Mouse (Mus musculus) forebrain, embryonic 16.5 days (tissue): Measurements from ENCODE around the gene Fgf2. TPM values are rescaled to one million over a fixed set of nuclear protein-coding genes. Genes with fewer than 3 reads are reported as not detected.
A peak's percentile ranks its signal among the peaks of the same experiment; 100 is the strongest.

Source experiments
- ATAC-seq: fragments of 200-750 bp; cut with Nextera tagmentation; 2 replicates; pipeline ENCODE4 v1.8.0; 2017; ENCODE audit warnings: mild to moderate bottlenecking, moderate library complexity
- H3K27ac ChIP-seq: fragments of 300-500 bp; sonication (generic); 2 replicates; pipeline ENCODE4 v1.5.1; 2014; ENCODE audit warnings: low read length, control low read depth
- H3K27me3 ChIP-seq: fragments of 300-500 bp; sonication (generic); replicated peaks from 2 replicates; pipeline ENCODE4 v1.6.1; 2014; ENCODE audit warnings: low read length; ENCODE audit not compliant: control insufficient read depth, insufficient read depth
- H3K36me3 ChIP-seq: fragments of 300-500 bp; sonication (generic); 2 replicates; pipeline ENCODE4 v1.6.1; 2014; ENCODE audit not compliant: control insufficient read depth, insufficient read depth
- H3K4me1 ChIP-seq: fragments of 300-500 bp; sonication (generic); replicated peaks from 2 replicates; pipeline ENCODE4 v1.6.1; 2014; ENCODE audit warnings: low read length; ENCODE audit not compliant: control insufficient read depth, insufficient read depth
- H3K4me2 ChIP-seq: fragments of 300-500 bp; sonication (generic); 2 replicates; pipeline ENCODE4 v1.6.1; 2014; ENCODE audit warnings: mild to moderate bottlenecking, low read length, control low read depth
- H3K4me3 ChIP-seq: fragments of 300-500 bp; sonication (generic); replicated peaks from 2 replicates; pipeline ENCODE4 v1.5.1; 2014; ENCODE audit warnings: mild to moderate bottlenecking, low read length, control low read depth
- H3K9ac ChIP-seq: fragments of 300-500 bp; sonication (generic); replicated peaks from 2 replicates; pipeline ENCODE4 v1.6.1; 2014; ENCODE audit warnings: low read depth, low read length, control low read depth
- H3K9me3 ChIP-seq: fragments of 300-500 bp; sonication (generic); 2 replicates; pipeline ENCODE4 v1.6.1; 2016; ENCODE audit warnings: low read length; ENCODE audit not compliant: control insufficient read depth
- WGBS: fragments of 180-500 bp; shearing (Covaris S2); extraction: QIAGEN DNeasy Blood & Tissue Kit; methylation state at CpG from one replicate; pipeline ENCODE4 v1.1.7; 2014; 5-methylcytosine and 5-hydroxymethylcytosine counted together
- polyA plus RNA-seq: library from polyadenylated mRNA; unstranded; fragments of >200 nt; fragmentation: Nextera tagmentation; extraction: Ambion mirVana; gene quantifications from 2 replicates; pipeline ENCODE4 v1.2.1, GENCODE M21; 2015

Fgf2 gene
- polyA plus RNA-seq, 1 experiment from 2014 or later, result 0.39 TPM

DNA sequence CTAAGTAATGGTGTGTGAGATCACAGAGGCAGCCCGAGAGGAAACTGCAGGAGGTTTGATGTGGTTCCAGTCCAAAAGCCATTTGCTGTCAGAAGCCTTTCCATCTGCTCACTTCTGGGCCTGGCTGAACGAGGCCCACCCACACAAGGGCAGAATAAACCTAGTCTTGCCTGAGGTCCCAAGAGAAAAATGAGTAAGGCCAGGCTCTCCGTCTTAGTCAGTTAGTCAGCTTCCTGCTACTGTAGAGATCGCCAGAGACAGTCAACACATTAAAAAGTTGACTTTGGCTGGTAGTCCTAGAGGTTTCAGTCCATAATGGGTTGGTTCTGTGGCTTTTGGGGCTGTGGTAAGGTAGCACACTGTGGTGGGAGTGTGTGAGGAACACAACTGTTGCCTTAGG lies 22.3 kb downstream of the Fgf2 start:
- no peak for ATAC-seq
- Histone ChIP-seq H3K4me1 (no peaks in the 10 kb centered on the region), H3K4me3 (no peak overlapping the region)

GRCm38 (mm10) chr3:37373712-37374111 lies 25.6 kb downstream of the Fgf2 start:
- ATAC-seq, result no peak
- no peaks in the 10 kb centered on the region for H3K36me3 ChIP-seq
- H3K9ac ChIP-seq, result no peak overlapping the region
- H3K27ac ChIP-seq, result no peak overlapping the region
- no peak overlapping the region for H3K4me3 ChIP-seq
- H3K27me3 ChIP-seq, result no peaks in the 10 kb centered on the region
- H3K4me1 ChIP-seq, result no peaks in the 10 kb centered on the region
- H3K9me3 ChIP-seq, result no peaks in the 10 kb centered on the region; the same call in 1 of the 2 replicates
- no peak overlapping the region for H3K4me2 ChIP-seq
- 94% methylated on average over 11 of the region's 11 CpGs for WGBS

More for the DNA sequence above, 22.3 kb downstream of the Fgf2 start:
- Histone ChIP-seq H3K27me3 (no peaks in the 10 kb centered on the region), H3K9me3 (no peaks in the 10 kb centered on the region), H3K4me2 (no peak overlapping the region), H3K36me3 (no peaks in the 10 kb centered on the region), H3K9ac (no peak overlapping the region), H3K27ac (no peak overlapping the region)
- 76% methylated on average over 4 of the region's 4 CpGs for WGBS

- 81% methylated on average over 6 of the region's 6 CpGs for WGBS
- H3K4me2 ChIP-seq, result no peak overlapping the region
- ATAC-seq, result no peak
- no peaks in the 10 kb centered on the region for H3K27me3 ChIP-seq
- no peaks in the 10 kb centered on the region for H3K36me3 ChIP-seq
- H3K4me3 ChIP-seq, result no peak overlapping the region
- no peak overlapping the region for H3K27ac ChIP-seq
- H3K9me3 ChIP-seq, result no peaks in the 10 kb centered on the region; the same call in 1 of the 2 replicates
- no peak overlapping the region for H3K9ac ChIP-seq
- no peaks in the 10 kb centered on the region; the same call in 1 of the 2 replicates for H3K4me1 ChIP-seq
Observed at GRCm38 (mm10) chr3:37377926-37378325, 29.8 kb downstream of the Fgf2 start.

- no peaks in the 10 kb centered on the region; the same call in 1 of the 2 replicates for H3K9me3 ChIP-seq
- H3K27ac ChIP-seq, result no peak overlapping the region
- WGBS, result 76% methylated on average over 6 of the region's 6 CpGs
- H3K36me3 ChIP-seq, result no peaks in the 10 kb centered on the region
- no peak overlapping the region for H3K4me3 ChIP-seq
- H3K27me3 ChIP-seq, result no peaks in the 10 kb centered on the region
- ATAC-seq, result no peak
- no peaks in the 10 kb centered on the region; the same call in 1 of the 2 replicates for H3K4me1 ChIP-seq
- no peak overlapping the region for H3K9ac ChIP-seq
- H3K4me2 ChIP-seq, result no peak overlapping the region
Observed at GRCm38 (mm10) chr3:37378412-37378811, 30.3 kb downstream of the Fgf2 start.

GRCm38 (mm10) chr3:37379201-37379600 lies 31.1 kb downstream of the Fgf2 start:
- H3K4me3 ChIP-seq, result no peak overlapping the region
- no peak overlapping the region for H3K9ac ChIP-seq
- no peak for ATAC-seq
- no peak overlapping the region for H3K27ac ChIP-seq
- H3K4me2 ChIP-seq, result no peak overlapping the region
- no peaks in the 10 kb centered on the region for H3K36me3 ChIP-seq
- 86% methylated on average over 14 of the region's 14 CpGs for WGBS
- H3K4me1 ChIP-seq, result no peaks in the 10 kb centered on the region; the same call in 1 of the 2 replicates
- no peaks in the 10 kb centered on the region for H3K27me3 ChIP-seq
- no peaks in the 10 kb centered on the region; the same call in 1 of the 2 replicates for H3K9me3 ChIP-seq

DNA sequence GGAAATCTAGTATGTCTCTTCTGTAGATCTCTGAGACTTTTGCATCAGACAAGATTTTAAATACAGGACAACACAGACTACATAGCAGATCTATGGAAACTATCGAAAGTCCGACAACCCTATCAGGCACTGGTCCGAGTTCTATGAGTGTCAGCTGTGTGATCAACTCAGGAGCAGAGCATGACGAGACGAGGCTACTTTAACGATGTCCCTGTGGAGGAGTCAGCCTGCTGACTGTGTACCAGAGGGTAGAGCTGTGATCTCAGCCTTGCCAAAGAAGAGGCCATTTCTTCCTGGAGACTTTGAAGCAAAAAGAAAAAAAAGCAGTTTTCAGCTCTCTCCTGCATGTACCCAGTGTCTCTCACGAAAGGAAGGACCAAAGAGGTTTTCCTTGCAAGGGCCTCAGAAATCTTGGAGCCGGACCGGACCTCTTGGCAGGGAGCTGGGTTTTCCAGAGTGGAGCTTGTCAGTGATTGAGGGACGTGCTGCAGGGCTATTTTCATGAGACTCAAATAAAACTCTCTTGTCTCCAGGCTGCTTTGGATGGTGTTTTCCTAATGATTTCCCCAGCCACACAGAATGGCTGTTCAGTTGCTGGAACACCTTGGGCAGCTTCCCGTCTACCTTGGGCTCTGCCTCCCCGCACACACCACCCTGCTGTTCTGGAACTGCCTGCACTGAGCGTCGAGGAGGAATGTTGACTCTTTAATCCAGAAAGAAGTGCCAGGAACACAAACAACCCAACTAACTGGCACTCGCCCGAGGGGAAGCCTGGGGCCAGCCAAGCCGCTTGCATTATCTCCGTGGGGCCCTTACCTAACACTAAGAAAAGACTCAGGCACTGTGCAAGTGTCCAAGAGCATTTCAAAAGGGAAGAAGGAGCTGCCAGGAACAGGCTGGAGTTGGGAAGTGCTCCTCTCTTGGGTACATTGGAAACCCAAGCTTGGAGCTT lies 32.1 kb downstream of the Fgf2 start:
- no peak overlapping the region for H3K4me3 ChIP-seq
- ATAC-seq, result 0 out of 2 replicates have a peak, but pooled peaks have one; percentile 20
- H3K4me1 ChIP-seq, result no peaks in the 10 kb centered on the region; the same call in 1 of the 2 replicates
- H3K36me3 ChIP-seq, result no peaks in the 10 kb centered on the region
- H3K9me3 ChIP-seq, result no peaks in the 10 kb centered on the region; the same call in 1 of the 2 replicates
- H3K27me3 ChIP-seq, result no peaks in the 10 kb centered on the region
- no peak overlapping the region for H3K27ac ChIP-seq
- H3K4me2 ChIP-seq, result no peak overlapping the region
- no peak overlapping the region for H3K9ac ChIP-seq
- 48% methylated on average over 18 of the region's 18 CpGs for WGBS

- H3K4me2 ChIP-seq, result no peak overlapping the region
- WGBS, result 74% methylated on average over 6 of the region's 6 CpGs
- no peak for ATAC-seq
- no peaks in the 10 kb centered on the region for H3K36me3 ChIP-seq
- no peaks in the 10 kb centered on the region; the same call in 1 of the 2 replicates for H3K4me1 ChIP-seq
- no peaks in the 10 kb centered on the region; the same call in 1 of the 2 replicates for H3K9me3 ChIP-seq
- H3K27ac ChIP-seq, result no peak overlapping the region
- no peak overlapping the region for H3K4me3 ChIP-seq
- no peak overlapping the region for H3K9ac ChIP-seq
- H3K27me3 ChIP-seq, result no peaks in the 10 kb centered on the region
Observed at GRCm38 (mm10) chr3:37381457-37381856, 33.3 kb downstream of the Fgf2 start.

DNA sequence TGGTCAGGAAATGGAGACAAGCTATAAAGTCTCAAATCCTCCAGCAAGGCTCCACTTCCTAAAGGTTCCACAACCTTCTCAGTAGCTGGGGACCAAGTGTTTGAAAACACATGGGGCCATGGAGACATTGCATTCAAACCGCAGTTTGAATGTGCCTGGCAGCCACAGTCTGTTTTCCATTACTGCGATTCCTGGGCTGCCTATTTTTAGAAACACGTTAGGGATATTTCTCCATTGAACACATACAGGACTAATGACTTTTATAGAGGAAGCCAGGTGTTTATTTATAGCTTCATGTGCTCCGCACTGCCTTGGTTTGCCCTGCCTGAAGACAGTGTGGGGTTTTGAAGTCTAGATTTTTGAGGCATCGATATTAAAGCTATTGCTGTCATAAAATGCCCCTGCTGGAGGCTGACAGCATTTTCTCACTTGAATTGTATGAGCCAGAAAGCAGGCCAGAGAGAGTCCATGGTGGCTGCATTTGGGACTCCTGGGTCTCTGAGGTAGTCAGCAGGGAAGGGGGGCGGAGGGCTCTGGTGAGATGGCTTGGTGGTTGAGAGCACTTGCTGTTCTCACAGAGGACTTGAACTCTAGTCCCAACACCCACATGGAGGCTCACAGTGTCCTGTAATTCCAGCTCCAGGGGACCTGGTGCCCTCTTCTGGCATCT lies 35.1 kb downstream of the Fgf2 start:
- no peak overlapping the region for H3K9ac ChIP-seq
- no peaks in the 10 kb centered on the region for H3K9me3 ChIP-seq
- 80% methylated on average over 6 of the region's 6 CpGs for WGBS
- no peak overlapping the region for H3K27ac ChIP-seq
- ATAC-seq, result no peak
- no peaks in the 10 kb centered on the region; the same call in 1 of the 2 replicates for H3K4me1 ChIP-seq
- H3K4me3 ChIP-seq, result no peak overlapping the region
- H3K4me2 ChIP-seq, result no peak overlapping the region
- no peaks in the 10 kb centered on the region for H3K27me3 ChIP-seq
- H3K36me3 ChIP-seq, result no peaks in the 10 kb centered on the region

- no peak overlapping the region for H3K9ac ChIP-seq
- no peak overlapping the region for H3K27ac ChIP-seq
- no peak overlapping the region for H3K4me2 ChIP-seq
- no peaks in the 10 kb centered on the region for H3K36me3 ChIP-seq
- no peaks in the 10 kb centered on the region for H3K4me1 ChIP-seq
- H3K27me3 ChIP-seq, result no peaks in the 10 kb centered on the region
- WGBS, result 87% methylated on average over 6 of the region's 6 CpGs
- H3K9me3 ChIP-seq, result no peaks in the 10 kb centered on the region
- no peak overlapping the region for H3K4me3 ChIP-seq
- ATAC-seq, result no peak
Observed at GRCm38 (mm10) chr3:37387310-37387709, 39.2 kb downstream of the Fgf2 start.
